Mouse (Mus musculus) embryonic stem cell, embryonic (primary cell): ENCODE data around the gene Egf.

ENCODE experiments used
- CTCF ChIA-PET, 4 experiments: fragments of 300-600 bp in 2 of 4; fragments of 350-600 bp in 2 of 4; sonication (Branson Sonifier 250); formaldehyde crosslinking; loops; one replicate each; lab custom pipeline; 2022; ENCODE audit warnings: inconsistent platforms in 2 of 4; lab: Charles Lee
- POLR2A ChIA-PET, 4 experiments: fragments of 300-600 bp in 2 of 4; fragments of 350-600 bp in 2 of 4; sonication (Branson Sonifier 250); formaldehyde crosslinking; loops; one replicate each; lab custom pipeline; 2022; ENCODE audit warnings: antibody characterized with exemption in 4 of 4, inconsistent platforms in 1 of 4; lab: Charles Lee

Gene Egf

GRCm38 (mm10) chr3:129729916-129730315, 25.2 kb downstream of the Egf start:
- POLR2A ChIA-PET: interaction anchor here in 2 of 4 experiments (0.7 to 1.1 kb wide), 3 partner anchors 15 to 422 kb away, joined by 3 to 6 read pairs (median 3); no protein-coding TSS in a partner anchor
- CTCF ChIA-PET: interaction anchor here (0.6 to 2.0 kb wide), 13 partner anchors 9 to 473 kb away, joined by 3 to 6 read pairs (median 4); no protein-coding TSS in a partner anchor

GRCm38 (mm10) chr3:129725592-129725991, 29.5 kb downstream of the Egf start:
- POLR2A ChIA-PET: interaction anchor here (0.6 to 1.2 kb wide), 7 partner anchors 9 to 414 kb away, joined by 3 to 4 read pairs (median 3); no protein-coding TSS in a partner anchor

GRCm38 (mm10) chr3:129724961-129725501, 30.1 kb downstream of the Egf start:
- POLR2A ChIA-PET: interaction anchor here (0.6 to 1.2 kb wide), 7 partner anchors 9 to 257 kb away, joined by 3 to 4 read pairs (median 3); no protein-coding TSS in a partner anchor
- CTCF ChIA-PET: interaction anchor here in 3 of 4 experiments (0.7 to 1.4 kb wide), 5 partner anchors 17 to 417 kb away, joined by 3 to 7 read pairs (median 4); no protein-coding TSS in a partner anchor

More at GRCm38 (mm10) chr3:129725592-129725991, 29.5 kb downstream of the Egf start:
- CTCF ChIA-PET: interaction anchor here in 3 of 4 experiments (0.7 to 1.4 kb wide), 4 partner anchors 17 to 418 kb away, joined by 3 to 5 read pairs (median 4); no protein-coding TSS in a partner anchor

- ChIA-PET POLR2A (interaction anchor here in 3 of 4 experiments (0.6 to 1.2 kb wide), 4 partner anchors 10 to 173 kb away, joined by 3 to 4 read pairs (median 4); no protein-coding TSS in a partner anchor), CTCF (interaction anchor here in 2 of 4 experiments (0.7 to 1.4 kb wide), 3 partner anchors 16 to 99 kb away, joined by 3 to 7 read pairs (median 4); no protein-coding TSS in a partner anchor)
These were observed 30.6 kb downstream of the Egf start for GRCm38 (mm10) chr3:129724505-129724904.

GRCm38 (mm10) chr3:129723311-129723710, 31.8 kb downstream of the Egf start:
- POLR2A ChIA-PET: interaction anchor here in 1 of 4 experiments (0.6 kb wide), 1 partner anchor 175 kb away, joined by 3 read pairs; no protein-coding TSS in a partner anchor

GRCm38 (mm10) chr3:129714542-129715145, 40.5 kb downstream of the Egf start:
- POLR2A ChIA-PET: no interaction called here
- CTCF ChIA-PET: interaction anchor here in 1 of 4 experiments (0.5 to 0.6 kb wide), 2 partner anchors 21 to 178 kb away, joined by 4 to 12 read pairs; no protein-coding TSS in a partner anchor

More at GRCm38 (mm10) chr3:129723311-129723710, 31.8 kb downstream of the Egf start:
- CTCF ChIA-PET: interaction anchor here in 1 of 4 experiments (0.6 kb wide), 1 partner anchor 387 kb away, joined by 12 read pairs; no protein-coding TSS in a partner anchor

- ChIA-PET POLR2A (no interaction called here), CTCF (interaction anchor here (0.5 to 1.0 kb wide), 12 partner anchors 9 to 1959 kb away, joined by 3 to 4 read pairs (median 3); no protein-coding TSS in a partner anchor)
These were observed 47.0 kb downstream of the Egf start for GRCm38 (mm10) chr3:129708157-129708556.

GRCm38 (mm10) chr3:129698882-129699281, 56.2 kb downstream of the Egf start:
- CTCF ChIA-PET: interaction anchor here in 1 of 4 experiments (1.4 kb wide), 1 partner anchor 12 kb away, joined by 4 read pairs; no protein-coding TSS in a partner anchor
- POLR2A ChIA-PET: no interaction called here

GRCm38 (mm10) chr3:129698365-129698764, 56.8 kb downstream of the Egf start:
- ChIA-PET CTCF (no interaction called here), POLR2A (no interaction called here)

- ChIA-PET POLR2A (interaction anchor here in 1 of 4 experiments (0.6 kb wide), 1 partner anchor 393 kb away, joined by 3 read pairs; no protein-coding TSS in a partner anchor), CTCF (interaction anchor here in 1 of 4 experiments (0.6 kb wide), 1 partner anchor 310 kb away, joined by 3 read pairs; no protein-coding TSS in a partner anchor)
These were observed 57.4 kb downstream of the Egf start for GRCm38 (mm10) chr3:129697691-129698090.

GRCm38 (mm10) chr3:129695943-129696342, 59.2 kb downstream of the Egf start:
- ChIA-PET POLR2A (no interaction called here), CTCF (interaction anchor here in 2 of 4 experiments (0.8 to 1.8 kb wide), 2 partner anchors 9 to 391 kb away, joined by 3 to 5 read pairs; no protein-coding TSS in a partner anchor)

GRCm38 (mm10) chr3:129693581-129693980, 61.5 kb downstream of the Egf start:
- CTCF ChIA-PET: interaction anchor here in 3 of 4 experiments (0.6 to 1.7 kb wide), 5 partner anchors 10 to 371 kb away, joined by 3 to 12 read pairs (median 7); partner anchors contain the start of gene Elovl6 (in 1 of the 3)
- POLR2A ChIA-PET: no interaction called here

- ChIA-PET POLR2A (no interaction called here), CTCF (interaction anchor here in 2 of 4 experiments (0.6 to 1.7 kb wide), 4 partner anchors 21 to 370 kb away, joined by 3 to 12 read pairs (median 5); partner anchors contain the start of gene Elovl6 (in 1 of the 2))
These were observed 62.3 kb downstream of the Egf start for GRCm38 (mm10) chr3:129692816-129693215.

GRCm38 (mm10) chr3:129687429-129687828, 67.7 kb downstream of the Egf start:
- CTCF ChIA-PET: interaction anchor here (0.6 to 3.1 kb wide), 20 partner anchors 9 to 483 kb away, joined by 3 to 23 read pairs (median 4); no protein-coding TSS in a partner anchor

GRCm38 (mm10) chr3:129686698-129687333, 68.3 kb downstream of the Egf start:
- POLR2A ChIA-PET: interaction anchor here in 2 of 4 experiments (0.5 to 0.9 kb wide), 4 partner anchors 65 to 266 kb away, joined by 3 to 5 read pairs (median 3); no protein-coding TSS in a partner anchor

More at GRCm38 (mm10) chr3:129687429-129687828, 67.7 kb downstream of the Egf start:
- POLR2A ChIA-PET: interaction anchor here in 1 of 4 experiments (0.5 to 0.9 kb wide), 3 partner anchors 151 to 415 kb away, joined by 3 to 5 read pairs (median 4); no protein-coding TSS in a partner anchor

GRCm38 (mm10) chr3:129686196-129686595, 68.9 kb downstream of the Egf start:
- ChIA-PET POLR2A (interaction anchor here in 2 of 4 experiments (0.5 to 0.9 kb wide), 6 partner anchors 25 to 1535 kb away, joined by 3 to 12 read pairs (median 3); no protein-coding TSS in a partner anchor), CTCF (interaction anchor here (0.6 to 3.1 kb wide), 13 partner anchors 10 to 1709 kb away, joined by 3 to 23 read pairs (median 4); no protein-coding TSS in a partner anchor)

More at GRCm38 (mm10) chr3:129686698-129687333, 68.3 kb downstream of the Egf start:
- CTCF ChIA-PET: interaction anchor here (0.6 to 3.1 kb wide), 28 partner anchors 8 to 1710 kb away, joined by 3 to 23 read pairs (median 4); no protein-coding TSS in a partner anchor

- CTCF ChIA-PET: interaction anchor here (0.6 to 1.9 kb wide), 22 partner anchors 8 to 1852 kb away, joined by 3 to 10 read pairs (median 4); no protein-coding TSS in a partner anchor
These were observed 71.9 kb downstream of the Egf start for GRCm38 (mm10) chr3:129683060-129683679.

More at GRCm38 (mm10) chr3:129683060-129683679, 71.9 kb downstream of the Egf start:
- POLR2A ChIA-PET: interaction anchor here in 2 of 4 experiments (0.6 to 1.3 kb wide), 3 partner anchors 34 to 205 kb away, joined by 3 to 4 read pairs (median 4); no protein-coding TSS in a partner anchor
